Mouse (Mus musculus) frontal cortex, postnatal 14 days (tissue): ENCODE data around the gene Clasp1.

ENCODE experiments used
- DNase-seq, 2 experiments: peaks; one replicate each; pipeline ENCODE4 v3.0.0; 2022; ENCODE audit warnings: low spot score in 2 of 2

Gene Clasp1

DNA sequence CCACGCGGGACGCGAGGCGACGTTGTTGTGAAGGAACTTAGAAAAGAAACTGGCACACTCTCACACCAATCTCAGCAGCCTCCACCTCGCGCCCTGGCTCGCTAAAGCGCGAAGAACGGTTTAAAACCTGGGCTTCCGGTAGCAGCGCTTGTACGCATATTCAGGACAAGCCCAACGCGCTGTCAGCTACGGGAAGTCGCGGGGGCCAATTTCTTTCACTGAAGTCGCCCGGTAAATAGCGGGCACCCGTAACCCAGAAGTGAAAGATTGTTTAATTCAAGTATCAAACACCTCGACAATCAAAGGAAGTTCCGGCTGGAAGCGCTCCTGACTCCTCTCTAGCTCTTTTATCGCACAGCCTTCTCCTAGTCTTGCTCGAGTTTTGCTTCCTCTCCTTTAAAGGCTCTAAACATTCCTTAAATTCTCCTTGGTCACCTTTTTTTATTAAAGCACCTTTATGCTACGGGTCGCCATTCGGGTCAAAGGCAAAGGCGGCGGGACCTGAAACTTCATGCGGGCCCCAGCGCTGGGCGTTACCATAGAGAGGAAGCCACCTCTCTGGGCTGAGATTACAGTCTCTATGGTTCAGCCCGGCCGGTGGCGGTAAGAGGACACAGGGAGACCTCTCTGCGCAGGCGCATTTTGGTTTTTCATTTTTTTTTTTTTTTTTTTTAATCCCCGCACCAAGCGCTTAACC lies at the start of gene Clasp1:
Gene Clasp1 (plus strand): TSS at position 302 of the 697 bp plus-strand sequence.
- DNase-seq: peak; percentile 93 to 96

DNA sequence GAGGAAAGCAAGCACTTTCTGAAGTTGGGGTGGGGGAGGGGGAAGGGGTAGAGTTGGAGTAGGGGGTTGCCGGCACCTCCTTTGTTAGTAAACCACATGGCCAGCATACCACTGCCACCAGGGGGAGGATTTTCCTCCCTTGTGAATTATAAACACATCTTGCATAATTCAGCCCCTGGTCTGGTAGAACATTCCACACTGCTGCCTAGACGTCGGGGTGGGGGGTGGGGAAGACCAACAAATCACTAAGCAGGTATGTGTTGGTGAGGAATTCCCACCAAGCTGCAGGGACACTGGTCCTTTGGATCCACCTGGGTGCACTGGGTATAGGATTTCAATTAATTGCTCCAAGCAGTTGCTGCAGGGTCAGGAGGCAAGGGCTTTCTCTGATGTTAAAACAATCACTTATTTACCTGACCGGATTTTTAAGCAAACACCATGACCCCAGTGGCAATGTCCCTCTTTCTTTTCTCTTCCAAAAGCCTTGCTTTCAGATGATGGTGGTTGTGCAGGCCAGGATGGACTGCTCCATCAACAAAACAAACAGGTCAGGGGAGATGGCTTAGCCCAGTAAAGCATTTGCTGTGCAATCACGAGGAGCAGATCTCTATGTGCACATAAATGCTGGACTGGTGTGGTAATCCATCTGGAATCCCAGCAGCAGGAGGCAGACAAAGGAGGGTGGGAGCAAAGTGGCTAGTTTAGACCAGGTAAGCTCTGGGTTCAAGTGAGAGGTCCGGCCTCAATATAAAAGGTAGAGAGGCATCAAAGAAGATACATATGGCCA lies 45.0 kb upstream of the Clasp1 start:
- DNase-seq: no peak

DNA sequence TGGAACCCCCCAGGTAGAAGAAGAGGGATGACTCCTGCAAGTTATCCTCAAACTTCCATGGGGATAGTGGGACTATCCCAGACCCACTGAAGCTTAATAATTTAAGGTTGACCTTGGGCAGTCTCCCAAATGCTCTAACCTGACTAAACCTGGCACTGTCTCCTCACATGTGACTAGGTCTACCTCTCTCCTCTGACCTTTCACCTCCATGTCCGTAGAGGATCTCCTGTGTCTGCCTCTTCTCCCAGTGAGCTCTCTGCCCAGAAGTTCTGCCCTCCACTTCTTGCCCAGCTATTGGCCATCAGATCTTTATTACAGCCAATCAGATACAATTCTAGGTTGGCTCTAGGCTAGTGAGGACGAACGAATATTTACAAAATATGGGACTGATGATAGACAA lies 38.9 kb upstream of the Clasp1 start:
- DNase-seq: no peak

GRCm38 (mm10) chr1:118359071-118359761 lies 29.6 kb upstream of the Clasp1 start:
- DNase-seq: no peak

- no peak for DNase-seq
These were observed 20.9 kb upstream of the Clasp1 start for GRCm38 (mm10) chr1:118367970-118368369.

GRCm38 (mm10) chr1:118368721-118369461 lies 20.0 kb upstream of the Clasp1 start:
- no peak for DNase-seq

GRCm38 (mm10) chr1:118377784-118378183 lies 11.1 kb upstream of the Clasp1 start:
- DNase-seq: no peak

DNA sequence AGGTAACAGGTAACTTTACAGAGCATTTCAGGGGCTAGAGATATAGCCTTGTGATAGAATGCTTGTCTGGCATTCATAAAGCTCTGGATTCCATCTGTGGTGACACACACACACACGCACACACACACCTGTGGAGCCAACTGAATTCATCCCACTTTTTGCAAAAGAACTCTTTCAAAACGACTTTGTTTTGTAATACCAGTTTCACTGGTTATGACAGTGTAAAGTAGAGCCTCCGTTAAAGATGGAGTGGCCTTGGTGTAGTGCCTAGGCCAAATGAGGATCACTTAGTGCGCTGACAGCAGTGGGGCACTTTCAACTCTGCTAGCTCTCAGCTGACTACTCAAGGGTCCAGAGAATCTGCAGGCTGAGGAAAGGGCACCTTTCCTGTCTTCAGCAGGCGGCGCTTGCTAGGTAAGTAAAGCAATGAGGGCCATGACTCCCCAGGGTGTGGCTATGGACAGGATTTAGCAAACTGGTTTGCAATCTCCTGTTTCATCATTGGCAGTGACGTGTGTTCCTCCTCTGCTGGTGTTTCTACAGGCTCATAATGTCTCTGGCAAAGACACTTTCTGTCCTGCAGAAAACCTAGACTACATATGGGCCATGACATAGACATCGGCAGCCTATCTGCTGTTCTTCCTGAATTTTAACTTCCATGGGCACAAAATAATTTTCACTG lies 8.6 kb upstream of the Clasp1 start:
- no peak for DNase-seq

DNA sequence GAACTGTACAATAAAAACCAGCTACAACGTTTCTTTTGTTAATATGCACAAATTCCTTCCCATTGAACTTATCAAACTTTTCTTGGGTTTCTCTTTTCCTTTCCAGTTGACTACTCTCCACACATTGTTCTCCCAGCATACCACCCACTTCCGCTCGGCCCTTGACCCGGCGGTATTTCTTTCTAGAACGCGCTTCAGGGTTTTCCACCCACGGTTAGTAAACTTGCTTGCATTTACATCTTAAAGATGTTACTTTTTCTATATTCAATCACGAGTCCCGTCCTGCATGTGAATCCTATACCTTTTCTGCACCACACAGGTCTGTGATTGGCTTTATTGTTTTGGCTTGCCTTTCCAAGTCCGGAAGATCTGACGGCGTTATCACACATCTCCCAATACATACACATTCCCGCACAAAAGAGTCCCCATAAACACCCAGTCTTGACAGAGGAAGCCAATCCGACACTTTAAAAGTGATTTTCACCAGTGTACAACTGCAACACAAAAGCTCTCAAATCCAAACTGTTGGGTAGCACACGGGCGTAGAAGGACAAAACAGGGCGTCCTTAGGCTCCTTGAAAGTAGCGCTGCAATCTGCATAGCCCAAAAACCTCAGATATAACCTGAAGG lies 616 bp upstream of the Clasp1 start:
- peak; percentile 24 to 43 for DNase-seq

DNA sequence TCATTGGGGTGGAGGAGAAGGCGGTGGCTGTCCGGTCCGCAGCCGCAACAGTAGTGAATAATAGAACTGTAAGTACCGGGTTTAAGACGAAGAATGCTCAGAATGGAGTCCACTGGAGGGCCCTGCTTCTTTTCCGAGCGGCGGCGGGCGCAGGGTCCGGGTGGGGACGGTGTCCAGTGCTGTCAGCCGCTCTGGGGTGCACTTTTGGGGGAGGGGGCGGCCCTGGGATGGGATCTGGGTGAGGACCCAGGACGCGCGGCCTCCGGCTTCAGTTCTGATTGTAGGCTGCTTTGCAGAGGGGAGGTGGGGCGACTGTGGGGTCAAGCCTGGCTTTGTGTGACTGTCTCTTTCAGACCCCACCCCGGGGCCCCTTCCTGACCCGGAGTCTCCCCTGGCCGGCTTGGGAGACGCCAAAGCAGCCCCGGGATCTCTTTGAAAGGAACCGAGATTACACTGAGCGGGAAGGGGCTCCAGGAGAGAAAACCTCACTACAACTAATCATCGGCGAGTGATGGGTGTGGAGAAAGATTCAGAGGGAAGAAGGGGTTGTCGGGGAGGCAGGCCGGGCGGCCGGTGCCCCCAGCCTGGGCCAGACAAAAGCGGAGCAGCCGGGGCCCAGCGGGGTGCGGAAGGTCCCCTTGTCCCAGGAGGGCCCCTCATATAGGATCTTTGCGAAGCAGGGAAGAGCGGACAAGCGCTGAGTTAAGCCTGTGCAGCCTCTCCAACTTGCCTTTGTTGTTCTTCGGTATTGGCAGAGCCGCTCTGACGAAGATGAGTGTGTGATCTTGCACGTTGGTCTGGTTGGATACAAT lies 802 bp downstream of the Clasp1 start:
- peak; percentile 16 to 50 for DNase-seq

- DNase-seq: no peak
These were observed 1.4 kb downstream of the Clasp1 start for GRCm38 (mm10) chr1:118390266-118390660.

DNA sequence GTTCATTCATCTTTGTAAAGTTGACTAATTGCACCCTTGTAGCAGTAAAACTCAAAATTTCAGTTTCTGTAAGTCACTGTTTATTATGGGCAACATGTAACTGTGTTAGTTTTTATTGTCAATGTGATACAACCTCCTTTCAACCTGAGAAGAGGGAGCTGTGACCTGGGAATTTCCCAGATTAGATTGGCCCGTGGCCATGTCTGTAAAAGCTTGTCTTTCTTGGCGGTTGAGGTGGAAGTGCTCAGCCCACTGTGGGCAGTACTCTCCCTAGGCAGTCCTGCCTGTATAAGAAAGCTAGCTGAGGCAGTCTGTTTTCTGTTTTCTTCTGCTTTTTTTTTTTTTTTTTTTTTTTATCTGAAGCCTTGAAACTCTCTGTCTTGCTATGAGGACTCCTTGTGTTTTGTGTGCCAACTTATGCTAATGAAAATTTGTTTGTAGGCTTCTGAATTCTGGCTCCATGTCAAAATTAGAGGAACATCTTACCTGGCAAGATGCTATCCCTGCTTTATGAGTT lies 2.1 kb downstream of the Clasp1 start:
- no peak for DNase-seq

DNA sequence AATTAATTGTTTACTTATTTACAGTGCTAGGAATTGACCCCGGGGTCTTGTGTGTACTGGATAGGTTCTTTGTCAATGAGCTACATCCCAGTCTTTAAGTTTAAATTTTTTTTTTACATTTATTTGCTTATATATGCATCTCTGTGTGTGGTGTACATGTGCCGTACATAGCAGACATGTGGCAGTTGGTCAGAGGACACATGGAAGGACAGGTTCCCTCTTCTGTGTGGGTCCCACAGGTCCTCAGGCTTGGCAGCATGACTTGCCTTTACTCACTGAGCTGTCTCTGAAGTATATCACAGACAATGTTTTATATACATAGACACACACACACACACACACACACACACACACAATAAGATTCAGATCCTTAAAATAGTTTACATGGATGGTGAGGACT lies 3.4 kb downstream of the Clasp1 start:
- no peak for DNase-seq

- no peak for DNase-seq
These were observed 5.1 kb downstream of the Clasp1 start for GRCm38 (mm10) chr1:118393916-118394315.

DNA sequence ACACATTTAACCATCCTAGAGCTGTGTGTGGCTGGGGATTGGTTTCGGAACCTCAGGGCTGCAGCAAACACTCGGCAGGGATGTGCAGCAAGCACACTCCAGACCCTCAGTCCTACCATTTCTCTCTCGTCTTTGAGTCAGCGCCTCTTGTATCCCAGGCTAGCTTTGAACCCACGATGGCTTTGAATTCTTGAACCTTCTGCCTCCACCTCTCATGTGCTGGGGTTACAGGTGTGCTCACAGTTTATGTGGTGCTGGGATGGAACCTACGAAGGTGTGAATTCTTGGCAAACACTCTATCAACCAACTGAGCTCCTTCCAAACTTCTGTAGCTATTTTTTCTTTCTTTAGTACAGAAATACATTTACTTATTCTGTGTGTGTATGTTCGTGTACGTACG lies 9.0 kb downstream of the Clasp1 start:
- DNase-seq: no peak

- DNase-seq: no peak
These were observed 9.7 kb downstream of the Clasp1 start for GRCm38 (mm10) chr1:118398567-118398966.

DNA sequence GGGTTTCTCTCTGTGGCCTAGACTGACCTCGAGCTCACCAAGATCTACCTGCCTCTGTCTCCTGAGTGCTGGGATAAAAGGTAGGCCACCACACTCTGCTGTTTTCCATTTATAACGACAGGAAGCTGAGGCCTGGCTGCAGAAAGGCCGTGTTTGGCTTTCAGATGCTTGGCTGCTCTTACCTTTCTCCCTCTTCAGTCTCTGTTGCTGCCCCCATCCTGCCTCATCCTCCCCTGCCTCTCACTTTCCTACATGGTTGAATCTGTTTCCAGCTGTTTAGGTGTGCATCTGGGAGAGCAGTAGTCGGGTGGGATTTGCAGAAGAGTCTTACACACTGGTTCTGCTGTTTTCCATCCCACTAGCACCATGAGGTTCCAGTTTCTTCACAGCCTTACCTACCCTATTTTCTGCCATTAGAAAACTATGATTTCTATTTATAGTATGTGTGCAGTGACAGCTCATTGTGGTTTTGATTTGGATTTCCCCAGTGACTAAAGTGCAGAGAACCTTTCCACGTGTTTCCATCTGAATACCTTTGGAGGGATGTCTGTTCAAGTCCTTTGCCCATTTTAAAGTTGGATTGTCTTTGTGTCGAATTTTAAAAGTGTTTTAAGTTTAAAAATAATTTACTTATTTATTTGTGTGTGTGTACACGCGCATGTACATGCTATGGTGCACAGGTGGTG lies 10.9 kb downstream of the Clasp1 start:
- DNase-seq: no peak

DNA sequence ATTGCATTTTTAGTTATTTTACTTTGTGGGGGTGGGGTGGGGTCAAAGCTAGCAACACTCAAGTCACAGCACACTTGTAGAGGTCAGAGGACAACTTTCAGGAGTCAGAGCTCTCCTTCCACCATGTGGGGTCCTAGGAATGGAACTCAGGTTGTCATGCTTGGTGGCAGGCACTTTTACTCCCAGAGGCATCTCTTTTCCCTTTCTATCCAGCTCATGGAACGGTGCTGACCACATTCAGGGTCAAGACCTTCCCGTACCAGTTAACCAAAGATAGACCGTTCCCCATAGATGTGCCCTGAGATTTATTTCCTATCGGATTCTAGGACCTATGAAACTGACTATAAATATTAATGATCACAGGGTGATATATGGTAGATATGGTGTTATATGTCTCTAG lies 13.1 kb downstream of the Clasp1 start:
- no peak for DNase-seq

GRCm38 (mm10) chr1:118402556-118402955 lies 13.7 kb downstream of the Clasp1 start:
- no peak for DNase-seq
